Mouse (Mus musculus) ovary, postnatal 36 days (tissue): ENCODE results near the gene Tas1r1.
"Not testable (repeated sequence)": the region's sequence is repeated elsewhere in the genome, so short reads cannot be mapped to it uniquely, and the experiment has no call there.

ENCODE experiments used
- DNase-seq: peaks from one replicate; pipeline ENCODE4 v3.0.0; 2022; ENCODE audit warnings: low spot score, mixed read lengths

Gene Tas1r1

DNA sequence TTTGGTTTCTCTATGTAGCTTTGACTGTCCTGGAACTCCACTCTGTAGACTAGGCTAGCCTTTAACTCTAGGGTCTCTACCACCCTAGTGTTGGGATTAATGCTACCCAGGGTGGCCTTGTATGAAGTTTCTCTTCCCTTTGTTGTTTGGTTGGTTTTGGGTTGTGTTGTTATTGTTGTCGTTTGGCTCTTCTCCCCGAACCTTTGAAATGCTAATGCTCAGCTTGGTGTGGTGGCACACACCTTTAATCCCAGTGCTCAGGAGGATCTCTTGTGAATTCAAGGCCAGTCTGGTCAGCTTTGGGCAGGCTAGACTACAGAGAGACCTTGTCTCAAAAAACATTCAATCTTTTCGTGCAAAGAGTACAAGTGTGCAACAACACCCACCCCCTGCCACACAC is 4.8 kb upstream of the Tas1r1 start:
- DNase-seq = no peak

- no peak for DNase-seq
These were observed 3.7 kb upstream of the Tas1r1 start for GRCm38 (mm10) chr4:152041924-152042641.

GRCm38 (mm10) chr4:152039831-152040310 is 1.5 kb upstream of the Tas1r1 start:
- no peak for DNase-seq

GRCm38 (mm10) chr4:152038985-152039830 is 840 bp upstream of the Tas1r1 start, which contains the start of gene Nol9:
Gene Nol9 (plus strand): TSS chr4:152039321.
- DNase-seq = peak; percentile 95

DNA sequence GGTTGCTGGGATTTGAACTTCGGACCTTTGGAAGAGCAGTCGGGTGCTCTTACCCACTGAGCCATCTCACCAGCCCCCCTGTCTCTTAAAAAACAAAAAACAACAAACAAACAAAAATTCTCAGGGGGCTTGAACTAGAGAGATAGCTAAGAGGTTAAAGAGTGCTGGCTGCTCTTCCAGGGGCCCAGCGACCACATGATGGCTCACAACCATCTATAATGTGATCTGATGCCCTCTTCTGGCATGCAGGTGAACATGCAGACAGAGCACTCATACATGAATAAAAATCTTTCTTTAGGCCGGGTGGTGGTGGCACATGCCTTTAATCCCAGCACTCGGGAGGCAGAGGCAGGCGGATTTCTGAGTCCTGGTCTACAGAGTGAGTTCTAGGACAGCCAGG is 1.9 kb downstream of the Tas1r1 start:
- DNase-seq = not testable (repeated sequence)

DNA sequence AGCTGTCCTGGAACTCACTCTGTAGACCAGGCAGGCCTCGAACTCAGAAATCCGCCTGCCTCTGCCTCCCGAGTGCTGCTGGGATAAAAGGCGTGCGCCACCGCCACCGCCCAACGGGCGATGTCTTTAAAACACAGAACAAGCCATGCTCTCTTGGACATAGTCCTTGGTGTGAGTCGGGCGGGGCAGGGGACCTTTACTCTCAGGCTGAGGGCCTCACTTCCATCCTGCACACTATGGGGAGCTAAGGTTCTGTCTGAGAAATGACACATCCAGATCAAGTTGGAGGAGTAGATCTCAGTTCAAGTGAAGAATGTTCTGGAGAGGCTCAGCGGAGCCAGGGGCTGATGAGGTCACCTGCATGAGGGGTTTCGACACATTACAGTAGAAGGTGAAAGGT is 5.4 kb downstream of the Tas1r1 start:
- DNase-seq = no peak

DNA sequence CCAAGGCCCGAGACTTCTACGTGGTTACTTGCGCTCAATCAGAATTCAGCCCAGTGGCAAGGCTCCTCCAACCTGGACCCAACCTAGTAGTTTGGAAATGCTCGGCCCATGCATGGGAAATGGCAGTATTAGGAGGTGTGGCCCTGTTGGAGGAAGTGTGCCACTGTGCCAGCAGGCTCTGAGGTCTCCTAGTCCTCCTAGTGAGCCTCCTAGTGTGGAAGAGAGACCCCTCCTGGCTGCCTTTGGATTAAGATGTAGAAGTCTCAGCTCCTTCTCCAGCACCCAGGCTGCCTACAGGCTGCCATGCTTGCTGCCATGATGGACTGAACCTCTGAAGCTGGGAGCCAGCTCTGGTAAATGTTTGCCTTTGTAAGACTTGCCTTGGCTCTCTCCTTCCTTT is 8.4 kb downstream of the Tas1r1 start:
- DNase-seq = no peak

DNA sequence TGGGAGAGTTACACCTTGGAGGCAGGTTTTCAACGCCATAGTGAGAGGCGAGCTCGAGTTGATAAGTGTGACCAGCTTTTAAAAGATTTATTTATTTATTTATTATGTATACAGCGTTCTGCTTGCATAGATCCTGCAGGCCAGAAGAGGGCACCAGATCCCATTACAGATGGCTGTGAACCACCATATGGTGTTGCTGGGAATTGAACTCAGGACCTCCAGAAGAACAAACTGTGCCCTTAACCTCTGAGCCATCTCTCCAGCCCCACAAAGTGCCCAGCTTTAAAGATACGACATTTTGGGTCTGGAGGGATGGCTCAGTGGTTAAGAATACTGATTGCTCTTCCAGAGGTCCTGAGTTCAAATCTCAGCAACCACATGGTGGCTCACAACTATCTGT is 9.3 kb downstream of the Tas1r1 start:
- no peak for DNase-seq

GRCm38 (mm10) chr4:152028456-152028855 is 9.9 kb downstream of the Tas1r1 start:
- DNase-seq = no peak

DNA sequence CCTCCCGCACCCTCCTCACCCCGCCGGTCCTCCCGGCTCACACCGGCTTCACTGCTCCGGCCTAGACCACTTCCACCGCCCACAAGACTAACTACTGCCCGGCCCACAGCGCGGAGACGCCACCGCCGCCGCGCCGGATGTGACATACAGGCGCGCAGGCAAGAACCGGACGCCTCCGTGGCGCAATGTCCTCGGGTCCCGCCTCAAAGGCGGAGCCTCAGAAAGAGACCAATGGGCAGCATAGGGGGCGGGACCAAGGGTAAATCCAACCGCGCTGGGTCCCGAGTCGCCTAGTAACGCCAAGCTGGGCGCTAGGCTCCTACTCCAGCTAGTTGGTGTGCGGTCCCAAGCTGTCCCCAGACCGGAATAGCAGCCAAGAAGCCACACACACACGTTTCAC is 10.8 kb downstream of the Tas1r1 start, which contains the start of gene Zbtb48:
Gene Zbtb48 (minus strand): TSS at position 148 of the 400 bp plus-strand sequence.
- DNase-seq = peak; percentile 94

GRCm38 (mm10) chr4:152026751-152027508 is 11.4 kb downstream of the Tas1r1 start:
- DNase-seq = peak; percentile 42

- DNase-seq = no peak
These were observed 13.8 kb downstream of the Tas1r1 start for GRCm38 (mm10) chr4:152024525-152024924.

GRCm38 (mm10) chr4:152022506-152022905 is 15.9 kb downstream of the Tas1r1 start:
- no peak for DNase-seq

DNA sequence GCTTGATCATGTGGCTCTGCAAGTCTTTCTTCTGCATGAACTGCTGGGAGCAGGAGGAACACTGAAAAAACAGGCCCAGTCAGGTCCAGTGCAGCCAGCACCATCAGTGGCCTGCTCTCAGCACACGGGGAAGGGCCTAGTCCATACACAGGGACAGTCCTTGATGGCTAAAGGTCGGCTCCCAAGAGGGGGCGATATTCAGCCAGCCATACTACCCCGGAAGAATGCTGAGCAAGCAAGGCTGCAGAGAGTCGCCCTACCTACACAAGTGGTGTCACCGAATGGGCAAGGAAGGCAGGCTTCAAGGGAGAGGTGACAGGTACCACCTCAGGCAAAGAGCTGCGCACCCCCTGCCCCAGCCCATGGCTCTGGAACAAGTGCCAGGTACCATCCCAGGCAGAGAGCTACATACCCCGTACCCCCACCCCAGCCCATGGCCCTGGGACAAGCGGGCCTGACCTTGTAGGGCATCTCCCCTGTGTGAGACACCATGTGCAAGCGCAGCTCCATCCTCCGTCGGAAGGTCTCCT is 16.7 kb downstream of the Tas1r1 start:
- DNase-seq = no peak

DNA sequence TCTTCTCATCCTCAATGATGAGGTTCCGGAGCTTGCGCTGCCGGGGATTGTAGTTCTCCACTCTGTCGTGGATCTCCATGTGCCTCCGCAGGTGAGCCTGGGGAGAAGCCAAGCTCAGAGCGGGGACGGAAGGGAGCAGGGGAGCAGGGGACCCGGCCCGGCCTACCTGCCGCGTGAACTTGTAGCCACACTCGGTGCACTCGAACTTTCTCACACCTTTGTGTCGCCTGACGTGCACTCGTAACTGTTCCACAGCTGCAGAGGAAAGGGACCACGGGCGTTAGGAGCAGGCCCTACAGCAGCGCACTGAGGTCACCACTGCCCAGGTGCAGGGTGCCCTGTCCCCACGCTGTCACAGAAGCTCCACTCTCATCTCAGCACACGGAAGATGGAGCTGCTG is 18.3 kb downstream of the Tas1r1 start:
- no peak for DNase-seq

DNA sequence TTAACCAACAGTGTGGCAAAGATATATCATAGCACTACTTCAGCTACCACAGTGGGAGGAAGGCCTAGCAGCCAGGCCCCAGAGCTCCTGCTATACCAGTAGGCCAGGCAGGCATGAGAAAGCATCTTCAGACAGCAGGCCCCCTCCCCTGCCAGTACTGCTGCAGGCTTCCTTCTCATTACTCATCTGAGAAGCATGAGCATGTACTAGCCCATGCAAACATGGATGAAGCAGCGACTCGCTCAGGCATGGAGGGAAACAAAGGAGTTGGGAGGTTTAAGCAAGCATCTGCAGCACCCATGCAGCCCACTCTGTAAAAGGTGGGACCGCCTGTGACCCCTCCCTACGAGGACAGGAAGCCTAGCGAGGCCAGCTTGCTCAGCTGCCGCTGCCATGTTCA is 19.3 kb downstream of the Tas1r1 start:
- DNase-seq = no peak

DNA sequence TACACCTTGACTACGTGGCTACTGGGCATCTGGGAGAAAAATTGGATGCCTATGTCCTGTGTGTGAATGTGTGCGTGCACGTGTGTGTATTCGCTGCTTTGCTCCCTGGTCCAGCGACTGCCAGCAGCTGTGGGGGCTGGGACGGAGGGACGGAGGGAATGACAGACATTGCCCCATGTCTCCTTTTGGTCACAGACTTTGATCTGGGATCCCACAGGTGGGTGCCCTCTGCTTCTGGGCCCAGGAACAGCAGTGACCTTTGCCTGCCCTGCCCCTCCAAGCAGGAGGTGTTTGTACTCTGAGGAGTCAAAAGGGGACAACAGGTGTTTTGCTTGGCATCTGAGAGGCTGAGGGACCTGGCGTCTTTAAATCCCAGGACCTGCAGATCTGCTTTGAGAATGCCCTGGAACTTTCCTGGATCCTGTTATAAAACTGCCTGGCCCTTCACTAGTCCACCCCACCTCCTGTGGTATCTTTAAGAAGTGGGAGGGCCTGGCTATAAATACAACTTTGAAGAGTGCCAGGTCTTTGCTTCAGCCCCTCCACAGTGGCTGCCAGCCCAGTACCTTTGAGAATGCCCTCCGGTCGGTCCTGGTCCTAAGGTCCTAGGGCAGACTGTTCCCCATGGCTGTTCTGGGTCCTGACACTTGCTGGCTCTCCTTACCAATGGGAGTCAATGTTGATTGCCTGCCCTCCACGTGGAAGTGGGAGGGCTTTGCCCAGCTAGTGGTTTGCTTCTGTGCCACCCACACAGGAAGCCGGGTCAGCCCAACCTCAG is 25.1 kb downstream of the Tas1r1 start:
- DNase-seq = peak; percentile 64

DNA sequence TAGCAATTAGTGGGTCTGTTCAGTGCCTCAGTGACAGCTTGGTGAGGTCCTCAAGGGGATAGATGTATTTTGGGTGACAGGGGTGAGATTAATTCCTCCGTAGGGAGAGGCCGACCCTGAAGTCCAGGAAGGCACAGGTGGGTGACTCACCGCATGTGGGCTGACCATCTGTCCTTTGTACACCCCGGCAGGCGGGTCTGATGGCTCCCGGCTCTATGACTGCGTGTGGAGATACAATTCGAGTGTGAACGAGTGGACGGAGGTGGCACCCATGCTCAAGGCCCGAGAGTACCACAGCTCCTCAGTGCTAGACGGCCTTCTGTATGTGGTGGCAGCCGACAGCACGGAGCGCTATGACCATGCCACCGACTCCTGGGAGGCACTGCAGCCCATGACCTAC is 26.3 kb downstream of the Tas1r1 start:
- DNase-seq = no peak

DNA sequence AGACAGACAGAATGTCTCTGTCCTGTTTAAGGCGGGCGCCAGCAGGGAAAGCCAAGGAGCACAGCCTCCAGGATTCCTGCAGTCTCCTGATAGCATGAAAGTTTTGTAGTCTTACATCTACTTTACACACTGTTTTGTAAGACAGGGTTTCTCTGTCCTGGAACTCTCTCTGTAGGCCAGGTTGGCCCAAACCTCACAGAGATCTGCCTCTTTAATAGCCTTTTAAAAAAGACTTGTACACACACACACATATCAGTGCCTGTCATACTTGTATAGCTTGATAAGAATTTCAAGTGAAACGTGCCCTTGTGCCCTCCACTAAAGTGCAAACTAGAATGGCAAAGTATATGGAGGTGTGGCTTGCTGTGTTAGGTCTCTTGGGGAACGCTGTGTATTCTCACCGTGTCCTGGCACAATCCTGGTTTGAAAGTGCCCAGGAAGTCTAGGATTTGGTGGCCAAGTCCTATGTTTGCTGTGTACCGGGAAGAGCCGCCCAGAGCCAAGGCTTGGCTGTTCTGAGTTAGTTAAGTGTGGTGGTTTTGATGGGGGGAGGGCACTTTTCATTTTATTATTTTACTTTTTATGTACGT is 27.1 kb downstream of the Tas1r1 start:
- no peak for DNase-seq

DNA sequence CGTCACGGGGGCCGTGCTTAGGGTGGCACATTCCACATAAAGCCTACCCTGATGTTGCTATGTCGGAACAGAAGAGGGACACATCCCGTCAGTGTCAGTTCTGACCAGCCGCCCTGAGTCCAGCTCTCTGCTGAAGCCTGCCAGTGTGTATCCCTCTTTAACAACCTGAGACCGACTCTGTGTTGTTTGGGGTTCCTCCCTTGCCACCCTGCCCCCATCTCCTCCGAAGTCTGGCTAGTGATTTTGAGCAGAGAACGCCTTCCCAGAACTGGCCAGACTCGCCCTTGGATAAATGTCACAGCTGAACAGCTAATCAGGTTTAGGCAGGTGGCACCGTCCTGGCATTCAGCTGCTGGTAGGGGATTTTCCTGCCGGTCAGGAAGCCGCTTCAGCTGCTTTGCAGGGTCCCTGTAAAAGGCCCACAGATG is 27.6 kb downstream of the Tas1r1 start:
- no peak for DNase-seq
